Mouse (Mus musculus): ENCODE data around the gene Cylc2. TPM values are rescaled to one million over a fixed set of nuclear protein-coding genes. Genes with fewer than 3 reads are reported as not detected.

The Cylc2 gene
- not detected for total RNA-seq (2021)
- long read RNA-seq, experiment 1, result 0 reads
- long read RNA-seq, experiment 2, result 0 reads

GRCm38 (mm10) chr4:51216378-51216777 lies at the start of gene Cylc2:
TSS of gene Cylc2 (plus strand) at chr4:51216678.
- H3K4me3 ChIP-seq, result no peak within 1 kb of the TSS
- DNase-seq (ENCODE audit: extremely low spot score in 1 of 2, low spot score in 2 of 2), result no peak
- intact Hi-C loops (cut with DNase I), result no loop called here
- H3K27ac ChIP-seq, result no peak within 1 kb of the TSS
- no peak for TF ChIP-seq CTCF (IDR thresholded peaks at IDR 0.05)

Data from left cerebral cortex, adult 2 months (tissue).